Mouse (Mus musculus): Measurements from ENCODE around the gene Cdh16. TPM values are rescaled to one million over a fixed set of nuclear protein-coding genes. Genes with fewer than 3 reads are reported as not detected.

Gene Cdh16
- total RNA-seq, 4 experiments from 2014 or later = 3.7 to 8.2 (median 6.5) TPM

DNA sequence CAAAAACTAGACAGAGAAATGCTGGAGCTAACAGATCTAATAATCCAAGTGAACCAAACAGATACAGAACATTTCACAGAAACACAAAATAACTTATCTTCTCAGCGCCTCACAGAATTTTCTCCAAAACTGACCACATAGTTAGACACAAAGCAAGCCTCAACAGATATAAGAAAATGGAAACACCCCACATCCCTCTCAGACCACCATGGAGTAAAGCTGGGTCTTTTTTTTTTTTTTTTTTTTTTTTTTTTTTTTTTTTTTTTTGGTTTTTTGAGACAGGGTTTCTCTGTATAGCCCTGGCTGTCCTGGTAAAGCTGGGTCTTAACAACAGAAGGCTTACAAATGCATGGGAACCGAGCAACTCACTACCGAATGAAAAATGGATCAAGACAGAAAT is 47.4 kb downstream of the Cdh16 start:
- DNase-seq (ENCODE audit: low spot score) = no peak

DNA sequence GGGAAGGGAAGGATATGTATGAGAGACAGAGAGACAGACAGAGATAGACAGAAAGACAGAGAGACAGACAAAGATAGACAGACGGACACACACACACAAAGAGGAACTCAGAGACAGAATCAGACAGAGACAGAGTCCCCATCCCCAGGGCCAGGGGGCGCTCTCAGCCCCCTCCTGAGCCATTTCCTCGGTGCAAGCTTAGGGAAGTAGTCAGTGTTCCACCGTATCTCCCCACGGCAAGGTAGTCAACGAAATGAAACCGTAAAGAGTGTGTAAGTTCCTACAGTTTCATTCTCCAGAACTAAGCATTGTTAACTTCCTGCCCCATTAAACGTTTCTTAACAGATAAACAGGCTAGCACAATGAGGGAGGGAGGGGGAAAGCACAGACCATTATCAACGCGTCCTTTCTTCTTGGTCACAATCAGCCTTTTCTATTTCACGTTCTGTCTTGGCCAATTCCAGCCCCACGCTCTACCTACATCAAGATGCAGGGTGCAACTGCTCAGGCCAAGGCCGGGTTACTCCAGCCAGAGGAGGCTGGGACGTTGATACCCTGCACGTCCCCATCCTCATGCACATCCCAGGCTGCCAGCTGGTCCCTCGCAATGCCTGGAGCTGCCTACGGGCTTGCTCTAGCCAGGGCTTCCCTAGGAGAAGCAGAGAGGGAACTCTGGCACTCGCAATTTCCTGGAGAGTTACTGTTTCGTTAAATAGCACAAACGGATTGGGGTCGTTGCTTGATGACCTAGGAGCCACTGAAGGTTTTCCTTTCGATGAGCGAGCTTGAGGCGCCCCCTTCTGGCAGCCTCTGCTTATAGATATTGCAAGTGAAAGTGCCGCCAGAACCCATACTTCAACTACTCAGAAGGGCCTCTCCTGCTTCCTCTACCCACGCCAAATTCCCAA is 53.5 kb downstream of the Cdh16 start:
- DNase-seq (ENCODE audit: low spot score) = peak; percentile 85

DNA sequence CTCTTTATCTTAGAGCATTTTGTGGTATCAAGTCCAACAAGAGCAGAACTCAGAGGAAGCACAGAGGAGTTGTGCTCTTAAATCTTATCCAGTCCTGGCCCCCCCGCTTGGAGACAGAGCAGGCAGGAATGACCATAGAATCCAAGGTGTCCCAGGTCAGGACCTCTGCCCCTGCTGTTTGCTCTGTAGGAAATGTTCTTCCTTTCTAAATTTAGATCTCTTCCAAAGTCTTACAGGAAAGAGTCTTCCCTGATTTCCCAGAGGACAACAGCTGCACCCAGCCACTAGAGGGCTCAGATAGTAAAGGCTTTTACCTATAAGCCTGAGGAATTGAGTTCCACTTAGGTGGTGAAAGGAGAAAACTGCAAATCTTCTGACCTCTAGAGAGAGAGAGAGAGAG is 54.6 kb downstream of the Cdh16 start:
- peak; percentile 55 for DNase-seq (ENCODE audit: low spot score)

DNA sequence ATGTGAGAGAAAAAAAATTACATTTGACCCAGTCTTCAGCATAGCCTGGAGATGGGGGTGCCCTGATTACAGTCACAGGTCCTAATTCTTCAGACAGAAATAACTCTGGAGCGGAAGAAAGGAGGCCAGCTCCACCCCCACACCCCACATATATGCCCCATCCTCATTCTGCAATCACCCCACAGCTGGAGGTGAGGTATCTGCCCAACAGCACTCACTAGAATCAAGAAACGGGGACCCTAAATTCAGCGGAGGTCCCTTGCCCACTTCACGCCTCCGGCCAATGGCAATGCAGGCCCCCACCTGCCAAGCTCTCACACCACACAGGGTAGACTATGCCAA is 58.8 kb downstream of the Cdh16 start:
- DNase-seq (ENCODE audit: low spot score) = no peak

DNA sequence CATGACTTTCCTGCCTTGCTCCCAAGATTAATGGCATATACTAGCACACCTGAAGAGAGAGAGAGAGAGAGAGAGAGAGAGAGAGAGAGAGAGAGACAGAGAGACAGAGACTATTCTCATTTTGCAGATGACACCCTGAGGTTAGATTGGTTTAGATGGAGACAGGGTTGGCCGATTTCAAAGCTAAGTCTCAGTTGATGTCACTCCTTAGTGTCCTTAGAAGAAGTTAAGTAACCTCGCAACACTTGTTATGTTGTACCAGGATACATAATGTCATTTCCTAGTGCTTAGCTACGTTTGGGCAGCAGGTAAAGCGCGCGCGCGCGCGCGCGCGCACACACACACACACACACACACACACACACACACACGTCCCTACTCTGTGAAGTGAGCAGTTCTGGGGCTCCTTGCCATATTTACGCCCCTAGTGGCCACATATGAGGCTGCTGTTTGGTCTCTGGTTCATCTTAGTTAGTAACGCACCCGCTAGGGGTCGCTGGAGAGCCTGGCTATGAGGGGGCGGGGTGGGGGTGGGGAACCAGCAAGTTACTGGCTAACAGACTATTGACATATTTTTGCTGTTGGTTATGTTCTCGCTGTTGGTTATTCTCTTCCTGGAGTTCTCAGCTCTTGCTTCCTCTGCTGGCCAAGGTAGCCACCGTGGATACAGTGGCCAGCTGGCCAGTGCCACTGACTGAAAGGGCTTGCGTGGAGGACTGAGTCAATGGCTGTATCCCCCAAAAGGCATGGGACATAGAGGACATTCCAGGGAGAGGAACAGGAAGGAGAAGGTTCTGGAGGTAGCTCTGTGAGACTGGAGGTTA is 59.4 kb downstream of the Cdh16 start:
- peak; percentile 88 for DNase-seq (ENCODE audit: low spot score)

DNA sequence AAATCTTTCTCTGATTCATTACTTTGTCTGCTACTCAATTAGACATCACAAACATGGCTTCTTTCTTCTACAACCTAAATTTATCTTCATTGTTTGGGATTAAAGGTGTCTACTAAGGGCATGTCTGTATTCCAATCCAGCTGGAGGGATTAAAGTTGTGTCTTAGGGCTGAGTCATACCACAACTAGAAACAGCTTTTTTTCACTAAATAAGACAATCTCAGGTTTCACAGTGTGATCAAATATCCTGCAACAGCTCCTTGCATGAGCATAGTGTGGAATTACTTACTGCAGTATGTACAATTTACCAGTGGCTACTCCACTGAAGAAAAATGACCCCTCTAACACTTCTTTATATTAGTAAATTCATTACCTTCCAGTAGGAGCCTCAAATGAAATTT is 63.5 kb downstream of the Cdh16 start:
- no peak for DNase-seq (ENCODE audit: low spot score)

DNA sequence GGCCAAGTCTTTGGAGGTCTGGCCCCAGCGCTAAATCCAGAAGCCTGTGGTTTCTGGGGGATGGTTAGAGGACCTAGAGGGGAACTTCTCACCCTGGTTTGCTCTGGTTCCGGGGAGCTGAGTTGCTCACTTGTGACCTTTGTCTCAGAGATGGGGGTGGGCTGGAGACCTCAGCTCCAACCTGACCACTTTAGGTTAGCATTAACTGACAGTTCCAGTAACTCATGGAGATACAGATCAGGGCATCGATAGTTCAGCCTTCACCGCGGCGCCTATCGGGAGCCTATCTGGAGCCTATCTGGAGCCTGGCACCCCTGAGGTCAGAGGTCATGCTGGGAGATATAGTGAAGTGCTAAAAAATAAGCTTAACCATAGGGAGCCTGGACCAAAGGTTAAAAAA is 67.0 kb downstream of the Cdh16 start:
- no peak for DNase-seq (ENCODE audit: low spot score)

DNA sequence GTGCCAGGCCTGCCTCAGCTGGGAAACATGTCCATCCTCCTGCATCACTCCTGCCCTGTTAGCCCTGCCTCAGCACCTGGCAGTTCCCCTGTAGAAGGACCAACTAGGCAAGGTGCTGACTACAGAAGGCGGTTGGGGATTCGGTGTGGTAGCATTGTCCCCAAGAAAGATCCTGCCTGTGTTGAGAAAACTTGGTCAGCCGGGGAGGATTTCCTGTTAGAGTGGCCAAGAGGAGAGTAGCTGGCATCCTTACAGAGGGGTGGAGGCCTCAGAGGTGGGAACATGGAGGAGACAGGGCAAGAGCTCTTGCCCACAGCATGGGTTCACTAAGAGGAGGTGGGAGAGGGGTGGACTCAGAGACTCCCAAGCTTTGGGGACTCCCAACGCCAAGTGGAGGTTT is 69.0 kb downstream of the Cdh16 start:
- DNase-seq (ENCODE audit: low spot score) = no peak

Other genes with a start within 250 kb of the Cdh16 start
- 10 to 100 TPM; 10.7 to 11.8 (median 11.0) TPM for gene Cmtm4, start 228.6 kb downstream of the Cdh16 start, total RNA-seq (2022)
- 100 to 1,000 TPM in 2 of 4 experiments, 10 to 100 TPM in 2; 80.4 to 113 (median 96.5) TPM for gene Dync1li2, start 181.3 kb downstream of the Cdh16 start, total RNA-seq (2022)
- not detected for gene Terb1, start 114.5 kb downstream of the Cdh16 start, total RNA-seq (2022)
- 10 to 100 TPM; 28.5 to 32.0 (median 29.9) TPM for gene Nae1, start 89.8 kb downstream of the Cdh16 start, total RNA-seq (2022)
- 1 to 10 TPM; 2.6 to 4.4 (median 3.2) TPM for gene Car7, start 89.7 kb downstream of the Cdh16 start, total RNA-seq (2022)
- 10 to 100 TPM; 24.1 to 44.1 (median 34.9) TPM for gene Pdp2, start 32.9 kb downstream of the Cdh16 start, total RNA-seq (2022)
- 100 to 1,000 TPM; 215 to 381 (median 317) TPM for gene Rrad, start 6.9 kb upstream of the Cdh16 start, total RNA-seq (2022)
- 10 to 100 TPM; 65.5 to 84.7 (median 73.7) TPM for gene Ciao2b, start 17.6 kb upstream of the Cdh16 start, total RNA-seq (2022)
- not detected for gene Ces2a, start 109.6 kb upstream of the Cdh16 start, total RNA-seq (2022)
- gene Ces2b, start 207.2 kb upstream of the Cdh16 start, total RNA-seq (2022) = under 1 TPM; 0.40 to 0.62 (median 0.51) TPM
- not detected for gene Ces2c, start 222.7 kb upstream of the Cdh16 start, total RNA-seq (2022)